Mouse (Mus musculus) kidney, postnatal 10 days (tissue): Measurements from ENCODE around the gene Srrd.

Experiments used
- DNase-seq: peaks from one replicate; pipeline ENCODE4 v3.0.0; 2021; ENCODE audit warnings: mixed read lengths

The Srrd gene

GRCm38 (mm10) chr5:112342463-112343204 is at the start of gene Srrd, which contains the start of gene Hps4:
TSS of gene Srrd (minus strand) at chr5:112343040.
TSS of gene Hps4 (plus strand) at chr5:112343083.
- DNase-seq, result peak; percentile 93

GRCm38 (mm10) chr5:112391676-112392323 is 49.0 kb upstream of the Srrd start:
- DNase-seq, result no peak

GRCm38 (mm10) chr5:112391002-112391401 is 48.2 kb upstream of the Srrd start:
- DNase-seq, result no peak

- DNase-seq, result no peak
Measured at GRCm38 (mm10) chr5:112389352-112389751, 46.5 kb upstream of the Srrd start.

GRCm38 (mm10) chr5:112385973-112386372 is 43.1 kb upstream of the Srrd start:
- DNase-seq, result no peak

GRCm38 (mm10) chr5:112384805-112385472 is 42.1 kb upstream of the Srrd start:
- DNase-seq, result no peak

- DNase-seq, result no peak
Measured at GRCm38 (mm10) chr5:112382641-112383330, 39.9 kb upstream of the Srrd start.

GRCm38 (mm10) chr5:112382042-112382441 is 39.2 kb upstream of the Srrd start:
- DNase-seq, result no peak

GRCm38 (mm10) chr5:112381154-112381553 is 38.3 kb upstream of the Srrd start:
- DNase-seq, result no peak

GRCm38 (mm10) chr5:112378716-112379115 is 35.9 kb upstream of the Srrd start:
- no peak for DNase-seq

- no peak for DNase-seq
Measured at GRCm38 (mm10) chr5:112377380-112377779, 34.5 kb upstream of the Srrd start.

GRCm38 (mm10) chr5:112376111-112376510 is 33.3 kb upstream of the Srrd start:
- DNase-seq, result no peak

GRCm38 (mm10) chr5:112371933-112372332 is 29.1 kb upstream of the Srrd start:
- no peak for DNase-seq

GRCm38 (mm10) chr5:112370236-112370813 is 27.5 kb upstream of the Srrd start:
- no peak for DNase-seq

GRCm38 (mm10) chr5:112369326-112369725 is 26.5 kb upstream of the Srrd start:
- DNase-seq, result no peak

- DNase-seq, result no peak
Measured at GRCm38 (mm10) chr5:112368666-112369065, 25.8 kb upstream of the Srrd start.

GRCm38 (mm10) chr5:112367929-112368328 is 25.1 kb upstream of the Srrd start:
- DNase-seq, result no peak

GRCm38 (mm10) chr5:112367338-112367737 is 24.5 kb upstream of the Srrd start:
- no peak for DNase-seq

- no peak for DNase-seq
Measured at GRCm38 (mm10) chr5:112366879-112367278, 24.0 kb upstream of the Srrd start.

GRCm38 (mm10) chr5:112364184-112364797 is 21.5 kb upstream of the Srrd start:
- no peak for DNase-seq

- DNase-seq, result no peak
Measured at GRCm38 (mm10) chr5:112360077-112360476, 17.2 kb upstream of the Srrd start.

- DNase-seq, result no peak
Measured at GRCm38 (mm10) chr5:112359520-112359919, 16.7 kb upstream of the Srrd start.
